Mouse (Mus musculus): ENCODE measurements around the gene Nupr1. TPM values are rescaled to one million over a fixed set of nuclear protein-coding genes. Genes with fewer than 3 reads are reported as not detected.
"Not testable (repeated sequence)": the region's sequence is repeated elsewhere in the genome, so short reads cannot be mapped to it uniquely, and the experiment has no call there.

Gene Nupr1
- polyA plus RNA-seq, 1 experiment from 2014 or later, result 3.4 TPM

DNA sequence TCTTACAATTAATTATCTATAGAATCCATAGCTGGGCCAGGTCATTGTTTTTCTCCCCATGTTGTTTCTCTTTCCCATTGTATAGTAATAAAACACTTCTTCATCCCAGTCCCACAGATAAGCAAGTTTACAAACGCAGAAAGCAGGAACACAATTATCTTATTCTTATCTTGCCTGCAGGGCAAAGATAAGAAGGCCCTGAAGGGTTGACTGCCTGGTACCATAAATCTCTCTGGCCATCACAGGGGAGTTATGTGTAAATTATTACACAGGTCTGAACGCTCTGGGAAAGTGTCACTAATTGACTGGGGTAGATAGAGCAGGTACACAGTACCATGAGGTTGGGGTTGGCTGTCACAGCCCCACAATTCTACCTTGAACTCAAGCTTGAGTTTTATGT is 20.2 kb upstream of the Nupr1 start:
- H3K4me1 ChIP-seq (ENCODE audit: control insufficient read depth, insufficient read depth, low read length), result no peaks in the 10 kb centered on the region
- no peak overlapping the region for H3K27ac ChIP-seq (replicated peaks; ENCODE audit: low read depth, low read length)
- WGBS, result 88% methylated on average over 2 of the region's 2 CpGs
- no peaks in the 10 kb centered on the region for H3K36me3 ChIP-seq (replicated peaks; ENCODE audit: control insufficient read depth, insufficient read depth, low read depth, low read length)
- no peak overlapping the region for H3K4me2 ChIP-seq (ENCODE audit: low read depth, low read length)
- no peak overlapping the region for H3K4me3 ChIP-seq (ENCODE audit: low read depth, low read length)
- H3K9me3 ChIP-seq (replicated peaks; ENCODE audit: control insufficient read depth, low read length), result no peaks in the 10 kb centered on the region
- no peak overlapping the region for H3K9ac ChIP-seq (replicated peaks; ENCODE audit: low read length)
- ATAC-seq (replicated peaks; ENCODE audit: insufficient number of reproducible peaks, low FRiP score, low TSS enrichment, low read depth), result no peak
- DNase-seq (ENCODE audit: low spot score), result no peak
- H3K27me3 ChIP-seq (ENCODE audit: control insufficient read depth, insufficient read depth, low read length), result no peaks in the 10 kb centered on the region

DNA sequence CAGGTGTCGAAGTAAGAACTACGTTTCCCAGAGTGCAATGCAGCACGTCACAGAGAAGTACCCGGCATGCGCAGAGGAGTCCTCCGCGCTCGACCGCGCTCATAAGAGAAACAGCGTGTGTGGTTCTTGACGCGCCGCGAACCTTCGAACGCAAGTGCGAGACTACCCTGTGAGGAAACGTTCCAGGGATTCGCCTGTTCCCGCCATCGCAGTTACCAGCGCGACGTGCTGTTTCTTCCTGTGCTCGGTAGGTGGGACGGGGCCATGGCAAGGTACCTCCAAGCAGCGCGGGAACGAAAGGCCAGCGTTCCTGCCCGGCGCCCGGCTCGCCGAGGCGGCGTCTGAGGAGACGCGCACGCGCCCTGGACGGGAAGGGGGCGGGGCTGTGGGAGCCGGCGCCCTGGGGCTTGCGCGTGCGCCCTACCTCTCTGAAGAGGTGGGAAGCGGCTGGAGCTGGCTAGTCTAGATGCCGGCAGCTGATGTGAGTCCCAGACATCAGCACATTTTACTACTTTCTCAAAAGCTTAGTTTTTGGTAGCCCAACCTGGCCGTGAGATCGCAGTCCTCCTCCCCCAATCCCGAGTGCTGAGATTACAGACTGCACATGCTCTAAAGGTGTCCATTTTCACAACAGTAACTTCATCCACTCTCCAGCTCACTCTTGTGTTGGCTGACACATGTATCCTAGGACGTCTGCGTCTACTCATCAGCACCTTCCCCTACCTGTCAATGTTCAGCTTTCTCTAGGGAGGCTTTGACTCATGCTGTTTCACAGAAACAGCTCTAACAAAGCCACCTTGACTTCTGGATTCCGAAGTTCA is 18.8 kb upstream of the Nupr1 start, which contains the start of gene Sgf29:
Gene Sgf29, plus strand, starts transcription at position 79 of the 821 bp plus-strand sequence.
- Histone ChIP-seq H3K4me3 (ENCODE audit: low read depth, low read length) (peak within 1 kb of the TSS; percentile 63), H3K9ac (replicated peaks; ENCODE audit: low read length) (peak within 1 kb of the TSS; percentile 81), H3K36me3 (replicated peaks; ENCODE audit: control insufficient read depth, insufficient read depth, low read depth, low read length) (no peaks in the 10 kb centered on the region), H3K4me2 (ENCODE audit: low read depth, low read length) (peak within 1 kb of the TSS; percentile 49), H3K9me3 (replicated peaks; ENCODE audit: control insufficient read depth, low read length) (no peaks in the 10 kb centered on the region), H3K27ac (replicated peaks; ENCODE audit: low read depth, low read length) (peak within 1 kb of the TSS; percentile 80), H3K4me1 (ENCODE audit: control insufficient read depth, insufficient read depth, low read length) (no peaks in the 10 kb centered on the region), H3K27me3 (ENCODE audit: control insufficient read depth, insufficient read depth, low read length) (no peaks in the 10 kb centered on the region)
- DNase-seq (ENCODE audit: low spot score) (peak; percentile 95), ATAC-seq (replicated peaks; ENCODE audit: insufficient number of reproducible peaks, low FRiP score, low TSS enrichment, low read depth) (peak; percentile 95)
- 1% methylated on average over 57 of the region's 57 CpGs for WGBS

- Histone ChIP-seq H3K4me2 (ENCODE audit: low read depth, low read length) (no peak overlapping the region), H3K9me3 (replicated peaks; ENCODE audit: control insufficient read depth, low read length) (no peaks in the 10 kb centered on the region), H3K9ac (replicated peaks; ENCODE audit: low read length) (no peak overlapping the region), H3K27ac (replicated peaks; ENCODE audit: low read depth, low read length) (no peak overlapping the region), H3K36me3 (replicated peaks; ENCODE audit: control insufficient read depth, insufficient read depth, low read depth, low read length) (no peaks in the 10 kb centered on the region), H3K4me1 (ENCODE audit: control insufficient read depth, insufficient read depth, low read length) (no peaks in the 10 kb centered on the region), H3K4me3 (ENCODE audit: low read depth, low read length) (0 out of 2 replicates have a peak overlapping the region, but pooled peaks have one; percentile 63), H3K27me3 (ENCODE audit: control insufficient read depth, insufficient read depth, low read length) (no peaks in the 10 kb centered on the region)
- WGBS, result 81% methylated on average over 4 of the region's 4 CpGs
- ATAC-seq (replicated peaks; ENCODE audit: insufficient number of reproducible peaks, low FRiP score, low TSS enrichment, low read depth) (no peak), DNase-seq (ENCODE audit: low spot score) (no peak)
Observed at GRCm38 (mm10) chr7:126648486-126648885, 17.8 kb upstream of the Nupr1 start.

GRCm38 (mm10) chr7:126645708-126646107 is 15.0 kb upstream of the Nupr1 start:
- no peak overlapping the region for H3K27ac ChIP-seq (replicated peaks; ENCODE audit: low read depth, low read length)
- H3K4me2 ChIP-seq (ENCODE audit: low read depth, low read length), result no peak overlapping the region
- DNase-seq (ENCODE audit: low spot score) (no peak), ATAC-seq (replicated peaks; ENCODE audit: insufficient number of reproducible peaks, low FRiP score, low TSS enrichment, low read depth) (no peak)
- H3K9ac ChIP-seq (replicated peaks; ENCODE audit: low read length), result no peak overlapping the region
- H3K27me3 ChIP-seq (ENCODE audit: control insufficient read depth, insufficient read depth, low read length), result no peaks in the 10 kb centered on the region
- WGBS, result 34% methylated on average over 5 of the region's 5 CpGs
- no peaks in the 10 kb centered on the region for H3K9me3 ChIP-seq (replicated peaks; ENCODE audit: control insufficient read depth, low read length)
- H3K36me3 ChIP-seq (replicated peaks; ENCODE audit: control insufficient read depth, insufficient read depth, low read depth, low read length), result no peaks in the 10 kb centered on the region
- H3K4me1 ChIP-seq (ENCODE audit: control insufficient read depth, insufficient read depth, low read length), result no peaks in the 10 kb centered on the region
- H3K4me3 ChIP-seq (ENCODE audit: low read depth, low read length), result no peak overlapping the region

DNA sequence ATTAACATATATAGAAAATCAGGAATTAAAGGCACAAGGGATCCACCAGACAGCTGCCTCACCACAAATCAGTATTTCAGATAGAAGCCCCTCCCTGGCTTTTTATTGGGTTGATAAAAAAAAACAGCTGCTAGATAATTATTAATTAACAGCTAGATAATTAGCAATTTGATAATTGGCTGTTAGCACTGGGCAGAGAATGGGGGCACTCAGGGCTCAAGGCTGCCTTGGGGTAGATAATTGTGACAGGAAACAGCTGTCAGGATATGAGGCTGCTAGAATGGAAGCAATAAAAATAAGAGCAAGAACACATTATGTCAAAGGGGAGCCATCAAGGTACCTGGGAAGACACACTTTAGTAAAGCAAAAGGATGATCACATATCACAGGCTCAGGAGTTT is 14.3 kb upstream of the Nupr1 start:
- no peaks in the 10 kb centered on the region for H3K36me3 ChIP-seq (replicated peaks; ENCODE audit: control insufficient read depth, insufficient read depth, low read depth, low read length)
- H3K4me3 ChIP-seq (ENCODE audit: low read depth, low read length), result no peak overlapping the region
- ATAC-seq (replicated peaks; ENCODE audit: insufficient number of reproducible peaks, low FRiP score, low TSS enrichment, low read depth), result no peak
- H3K27ac ChIP-seq (replicated peaks; ENCODE audit: low read depth, low read length), result no peak overlapping the region
- no peaks in the 10 kb centered on the region for H3K27me3 ChIP-seq (ENCODE audit: control insufficient read depth, insufficient read depth, low read length)
- DNase-seq (ENCODE audit: low spot score), result no peak
- H3K9me3 ChIP-seq (replicated peaks; ENCODE audit: control insufficient read depth, low read length), result no peaks in the 10 kb centered on the region
- no peak overlapping the region for H3K4me2 ChIP-seq (ENCODE audit: low read depth, low read length)
- no peaks in the 10 kb centered on the region for H3K4me1 ChIP-seq (ENCODE audit: control insufficient read depth, insufficient read depth, low read length)
- H3K9ac ChIP-seq (replicated peaks; ENCODE audit: low read length), result no peak overlapping the region

- 63% methylated on average over 3 of the region's 3 CpGs for WGBS
- Histone ChIP-seq H3K9me3 (replicated peaks; ENCODE audit: control insufficient read depth, low read length) (no peaks in the 10 kb centered on the region), H3K36me3 (replicated peaks; ENCODE audit: control insufficient read depth, insufficient read depth, low read depth, low read length) (no peaks in the 10 kb centered on the region), H3K4me2 (ENCODE audit: low read depth, low read length) (no peak overlapping the region), H3K27me3 (ENCODE audit: control insufficient read depth, insufficient read depth, low read length) (no peaks in the 10 kb centered on the region), H3K4me1 (ENCODE audit: control insufficient read depth, insufficient read depth, low read length) (no peaks in the 10 kb centered on the region), H3K4me3 (ENCODE audit: low read depth, low read length) (no peak overlapping the region), H3K27ac (replicated peaks; ENCODE audit: low read depth, low read length) (no peak overlapping the region), H3K9ac (replicated peaks; ENCODE audit: low read length) (no peak overlapping the region)
- ATAC-seq (replicated peaks; ENCODE audit: insufficient number of reproducible peaks, low FRiP score, low TSS enrichment, low read depth), result no peak
- DNase-seq (ENCODE audit: low spot score), result no peak
Observed at GRCm38 (mm10) chr7:126644345-126644744, 13.7 kb upstream of the Nupr1 start.

GRCm38 (mm10) chr7:126643244-126643617 is 12.6 kb upstream of the Nupr1 start:
- H3K4me2 ChIP-seq (ENCODE audit: low read depth, low read length); H3K4me1 ChIP-seq (ENCODE audit: control insufficient read depth, insufficient read depth, low read length); H3K9ac ChIP-seq (replicated peaks; ENCODE audit: low read length); H3K9me3 ChIP-seq (replicated peaks; ENCODE audit: control insufficient read depth, low read length); ATAC-seq (replicated peaks; ENCODE audit: insufficient number of reproducible peaks, low FRiP score, low TSS enrichment, low read depth); H3K27me3 ChIP-seq (ENCODE audit: control insufficient read depth, insufficient read depth, low read length); H3K27ac ChIP-seq (replicated peaks; ENCODE audit: low read depth, low read length); H3K4me3 ChIP-seq (ENCODE audit: low read depth, low read length); H3K36me3 ChIP-seq (replicated peaks; ENCODE audit: control insufficient read depth, insufficient read depth, low read depth, low read length): not testable (repeated sequence)
- DNase-seq (ENCODE audit: low spot score), result peak; percentile 49
- 54% methylated on average over 3 of the region's 3 CpGs for WGBS

- no peaks in the 10 kb centered on the region for H3K9me3 ChIP-seq (replicated peaks; ENCODE audit: control insufficient read depth, low read length)
- DNase-seq (ENCODE audit: low spot score), result no peak
- no peak overlapping the region for H3K27ac ChIP-seq (replicated peaks; ENCODE audit: low read depth, low read length)
- H3K4me2 ChIP-seq (ENCODE audit: low read depth, low read length), result no peak overlapping the region
- no peaks in the 10 kb centered on the region for H3K4me1 ChIP-seq (ENCODE audit: control insufficient read depth, insufficient read depth, low read length)
- H3K9ac ChIP-seq (replicated peaks; ENCODE audit: low read length), result no peak overlapping the region
- no peaks in the 10 kb centered on the region for H3K36me3 ChIP-seq (replicated peaks; ENCODE audit: control insufficient read depth, insufficient read depth, low read depth, low read length)
- H3K4me3 ChIP-seq (ENCODE audit: low read depth, low read length), result no peak overlapping the region
- WGBS, result 73% methylated on average over 5 of the region's 5 CpGs
- ATAC-seq (replicated peaks; ENCODE audit: insufficient number of reproducible peaks, low FRiP score, low TSS enrichment, low read depth), result no peak
- H3K27me3 ChIP-seq (ENCODE audit: control insufficient read depth, insufficient read depth, low read length), result no peaks in the 10 kb centered on the region
Observed at GRCm38 (mm10) chr7:126642545-126643243, 12.0 kb upstream of the Nupr1 start.

Data from embryonic facial prominence, embryonic 11.5 days (tissue).